Mouse (Mus musculus): ENCODE measurements around the gene Rnf166.

Rnf166 gene

DNA sequence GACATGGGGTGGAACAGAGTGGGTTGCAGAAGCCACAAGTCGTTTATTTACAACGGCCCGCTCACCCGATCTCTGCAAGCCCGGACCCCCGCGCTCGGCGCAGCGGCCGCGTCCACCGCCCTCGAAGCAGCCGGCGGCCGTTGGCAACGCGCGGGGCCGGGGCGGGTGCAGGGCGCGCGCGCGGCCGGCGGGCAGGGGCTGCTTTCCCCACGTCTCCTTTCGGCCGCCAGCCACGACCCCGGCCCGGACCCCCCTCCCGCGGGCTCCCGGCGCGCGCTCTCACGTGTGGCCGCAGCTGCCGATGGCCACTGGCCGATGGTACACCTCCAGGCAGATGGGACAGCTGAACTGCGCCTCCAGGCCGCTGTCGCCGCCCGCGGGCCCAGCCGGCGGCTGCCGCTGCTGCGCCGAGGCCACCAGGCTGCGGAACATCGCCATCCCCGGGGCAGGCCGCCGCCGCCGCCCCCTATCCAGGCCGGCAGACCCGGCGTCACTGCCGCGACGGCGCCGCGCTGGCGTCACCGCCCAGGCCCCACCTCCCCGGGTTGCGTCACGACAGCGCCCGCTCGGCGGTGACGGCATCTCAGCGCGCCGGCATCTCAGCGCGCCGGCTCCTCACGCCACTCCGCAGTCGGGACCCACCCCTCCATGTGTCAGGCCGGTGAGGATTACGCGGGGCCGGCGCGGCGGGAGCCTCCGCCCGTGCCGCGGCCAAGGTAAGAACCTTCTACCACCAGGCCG lies at the start of gene Rnf166, which contains the start of gene Ctu2:
TSS of gene Rnf166 (minus strand) at position 485 of the 741 bp plus-strand sequence.
TSS of gene Ctu2 (plus strand) at position 564 of the 741 bp plus-strand sequence.
- DNase-seq (ENCODE audit: extremely low read depth, low read depth): no peak

DNA sequence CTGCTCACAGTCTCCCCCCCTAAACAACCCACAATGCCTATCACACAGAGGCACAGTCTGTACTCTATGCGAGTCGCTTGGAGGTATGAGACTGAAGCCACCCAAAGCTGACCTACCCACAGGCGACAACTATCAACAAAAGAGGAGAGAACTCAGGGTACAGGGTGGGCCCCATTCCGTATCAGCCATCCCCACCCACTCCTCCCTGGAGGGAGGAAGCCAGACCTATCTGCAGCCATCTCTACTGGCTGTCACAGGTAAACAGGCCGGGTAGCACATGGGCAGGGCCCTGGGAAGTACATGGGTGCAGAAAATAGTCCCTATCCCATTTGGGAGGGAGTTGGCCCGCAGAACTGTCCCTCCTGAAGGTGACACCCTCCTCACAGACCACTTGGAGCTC lies 49.1 kb upstream of the Rnf166 start:
- no peak for DNase-seq (ENCODE audit: extremely low read depth, low read depth)

DNA sequence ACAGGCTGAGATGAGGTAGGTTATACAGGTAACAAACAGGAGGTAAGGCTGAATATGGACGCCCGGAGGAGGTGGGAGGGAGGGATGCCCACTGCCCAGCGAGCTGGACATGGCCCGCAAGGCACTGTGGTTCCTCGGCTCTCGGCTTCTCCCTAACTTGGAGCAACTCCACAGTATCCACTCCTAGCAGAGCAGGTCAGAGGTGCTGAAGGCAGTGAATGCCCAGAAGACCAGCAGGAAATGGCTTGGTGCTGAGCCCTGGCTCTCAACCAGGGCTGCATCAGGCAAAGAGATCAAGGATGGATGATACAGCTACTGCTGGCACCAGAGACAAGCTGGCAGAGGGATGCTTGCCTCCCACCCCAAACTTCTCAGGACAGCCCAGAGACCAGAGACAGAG lies 48.6 kb upstream of the Rnf166 start:
- no peak for DNase-seq (ENCODE audit: extremely low read depth, low read depth)

DNA sequence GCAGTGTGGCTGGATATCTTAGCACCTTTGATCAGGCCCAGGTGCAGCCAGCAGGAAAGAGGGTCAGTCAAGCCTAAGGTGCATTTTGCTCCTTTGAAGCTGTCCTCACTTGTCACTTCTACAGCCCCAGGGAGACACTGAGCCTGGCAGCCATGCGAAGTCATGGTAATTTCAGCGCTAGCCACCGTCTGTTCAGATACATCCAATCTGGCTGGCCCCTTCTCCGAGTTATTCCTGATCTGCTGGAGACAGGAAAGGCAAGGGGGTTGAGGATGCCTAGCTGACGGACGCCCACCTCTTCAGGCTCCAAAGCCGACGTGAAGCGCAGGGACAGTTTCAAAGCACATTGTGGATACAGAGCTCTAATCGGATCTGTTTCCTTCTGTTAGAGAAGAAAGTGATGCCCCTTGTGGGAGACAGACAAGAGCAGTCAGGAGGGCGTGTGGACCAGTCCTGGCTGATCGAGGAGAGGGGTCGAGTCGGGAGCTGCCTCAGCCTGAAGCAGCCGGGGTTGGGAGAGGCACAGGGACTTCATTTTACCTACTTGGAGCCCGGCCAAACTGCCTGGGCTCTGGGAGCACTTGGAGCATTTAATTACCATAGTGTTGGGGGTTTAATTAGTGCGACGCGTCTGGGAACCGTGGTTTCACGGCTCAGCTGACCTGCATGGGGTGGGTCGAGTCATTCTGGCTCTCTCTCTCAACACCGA lies 47.9 kb upstream of the Rnf166 start:
- DNase-seq (ENCODE audit: extremely low read depth, low read depth): no peak

DNA sequence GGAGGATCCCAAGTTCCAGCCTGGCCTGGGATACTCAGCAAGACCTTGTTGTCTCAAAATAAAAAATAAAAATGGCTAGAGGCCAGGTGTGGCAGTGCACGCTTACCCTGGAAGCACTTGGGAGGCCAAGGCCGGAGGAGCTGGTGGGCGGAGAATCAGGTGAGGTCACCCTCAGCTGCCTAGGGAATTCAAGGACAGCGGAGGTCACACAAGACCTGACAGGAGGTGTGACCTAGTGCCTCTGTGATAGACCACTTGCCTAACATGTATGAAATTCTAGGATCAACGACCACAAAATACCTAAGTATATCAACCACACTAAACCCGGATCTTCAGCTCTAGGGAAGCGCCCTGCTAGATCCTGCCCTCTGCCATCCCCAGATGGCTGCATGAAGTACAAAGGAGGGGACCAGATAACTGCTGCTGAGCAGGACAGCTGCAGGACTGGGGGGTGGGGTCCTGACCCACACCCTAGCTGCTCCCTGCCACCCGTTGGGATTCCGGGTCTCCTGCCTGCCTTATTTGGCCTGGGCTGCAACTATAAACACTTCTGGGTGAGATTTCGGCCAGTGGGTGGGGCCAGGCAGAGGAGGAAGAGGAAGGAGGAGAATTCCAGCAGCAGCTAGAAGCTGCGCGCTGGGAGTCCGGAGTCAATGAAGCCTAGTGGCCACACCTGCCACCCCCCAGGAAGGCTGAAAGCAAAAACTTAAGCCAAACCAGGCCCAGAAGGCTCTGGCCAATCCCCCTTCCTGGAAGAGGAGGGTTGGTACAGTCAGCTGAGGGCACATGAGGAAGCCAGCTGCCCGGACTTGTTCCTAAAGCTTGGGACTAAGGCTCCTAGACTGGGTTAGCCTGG lies 47.2 kb upstream of the Rnf166 start:
- no peak for DNase-seq (ENCODE audit: extremely low read depth, low read depth)

DNA sequence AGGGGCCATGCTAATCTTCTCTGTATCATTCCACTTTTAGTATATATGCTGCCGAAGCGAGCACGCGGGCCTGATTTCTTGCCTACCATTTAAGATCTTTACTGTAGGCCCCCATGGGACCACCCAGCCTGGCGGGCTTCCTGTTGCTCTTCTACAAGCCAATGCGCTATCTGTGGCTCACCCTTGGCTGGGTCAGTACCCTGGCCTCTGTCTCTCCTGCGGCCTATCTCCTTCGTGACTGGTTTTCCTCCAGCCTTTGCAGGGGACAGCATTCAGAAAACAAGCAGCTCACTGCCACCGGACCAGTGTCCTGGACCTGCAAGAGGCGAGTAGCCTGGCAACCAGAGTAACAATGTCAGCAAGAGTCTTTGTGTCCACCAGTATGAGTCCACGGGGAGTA lies 44.7 kb upstream of the Rnf166 start:
- DNase-seq (ENCODE audit: extremely low read depth, low read depth): no peak

DNA sequence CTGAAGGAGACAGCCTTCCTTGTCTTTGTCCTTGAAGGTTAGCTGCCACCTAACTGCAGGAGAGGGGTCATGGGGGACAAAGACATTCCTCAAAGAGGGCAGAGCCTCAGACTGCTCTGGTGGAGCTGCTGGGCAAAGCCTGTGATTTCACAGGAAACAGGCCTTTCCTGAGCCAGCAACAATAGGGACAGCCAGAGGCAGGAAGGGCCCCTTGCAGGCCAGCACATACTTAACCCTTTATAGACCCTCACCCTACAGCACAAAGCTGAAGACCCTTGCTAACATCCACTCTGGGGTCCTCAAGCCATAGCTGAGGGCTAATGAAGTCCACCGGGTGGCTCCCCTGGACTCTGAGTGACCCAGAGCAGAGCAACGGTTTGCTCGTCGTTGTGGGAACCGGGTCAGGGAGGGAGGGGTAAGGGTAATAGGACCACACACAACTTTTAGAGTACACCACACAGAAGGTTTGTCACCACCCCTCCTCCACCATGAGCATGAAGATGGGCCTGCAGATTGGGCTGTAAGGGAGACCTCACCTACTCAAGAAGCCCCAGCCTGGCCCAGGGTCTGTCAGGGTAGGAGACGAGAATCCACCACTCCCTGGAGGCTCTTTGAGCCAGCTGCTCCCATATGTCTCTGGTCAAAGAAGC lies 41.8 kb upstream of the Rnf166 start:
- no peak for DNase-seq (ENCODE audit: extremely low read depth, low read depth)

DNA sequence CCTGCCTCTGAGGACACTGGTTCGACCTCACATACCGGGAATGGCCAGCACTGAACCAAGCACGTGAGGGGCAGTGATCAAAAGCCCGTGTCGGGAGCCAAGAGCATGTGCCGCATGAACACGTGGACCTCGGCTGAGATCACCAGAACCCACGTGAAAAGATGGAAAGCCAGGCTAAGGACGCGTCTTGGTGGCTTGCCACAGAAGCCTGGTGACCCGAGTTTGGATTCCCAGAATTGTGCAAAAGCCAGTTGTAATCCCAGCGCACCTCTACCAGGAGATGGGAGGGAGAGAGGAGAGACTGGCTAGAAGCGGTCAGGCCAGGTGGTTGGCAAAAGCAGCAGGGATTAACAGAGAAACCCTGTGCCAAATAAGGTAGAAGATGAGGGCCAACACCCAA lies 39.8 kb upstream of the Rnf166 start:
- DNase-seq (ENCODE audit: extremely low read depth, low read depth): no peak

DNA sequence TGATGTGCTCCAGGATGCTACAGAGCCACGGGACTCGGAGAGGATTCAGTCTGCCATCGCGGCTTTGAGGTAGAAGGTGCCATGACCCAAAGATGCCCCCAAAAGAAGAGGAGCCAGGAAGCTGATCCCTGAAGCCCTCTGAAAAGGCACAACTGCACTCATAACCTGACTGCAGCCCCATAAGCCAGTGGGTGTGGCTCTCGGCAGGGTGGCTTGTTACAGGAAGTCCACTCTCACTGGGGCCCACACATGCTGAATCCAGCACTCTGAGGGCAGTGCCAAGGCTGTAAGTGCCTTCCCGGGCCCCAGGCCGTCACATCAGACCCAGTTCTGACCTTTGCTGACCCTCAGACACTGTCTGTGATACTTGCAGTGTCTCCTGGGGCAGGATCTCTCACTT lies 36.5 kb upstream of the Rnf166 start:
- no peak for DNase-seq (ENCODE audit: extremely low read depth, low read depth)

DNA sequence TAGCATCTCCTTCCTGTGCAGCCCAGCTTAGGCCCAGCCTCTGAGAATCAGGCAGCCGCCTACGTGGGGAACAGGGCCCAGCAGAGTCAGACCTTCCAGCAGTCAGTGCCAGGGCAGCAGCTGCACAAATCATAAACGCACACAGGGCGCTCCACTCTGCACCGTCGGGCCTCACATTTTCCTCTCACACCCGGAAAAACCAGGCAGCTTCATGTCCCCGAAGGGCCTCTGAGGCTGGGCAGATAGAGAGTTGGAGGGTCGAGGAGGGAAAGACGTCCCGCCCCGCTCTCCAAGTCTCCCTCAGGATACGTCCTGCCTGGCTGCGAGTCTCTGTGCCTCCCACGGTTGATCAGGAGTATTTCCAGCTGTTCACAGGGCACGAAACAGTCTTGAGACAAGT lies 35.7 kb upstream of the Rnf166 start:
- no peak for DNase-seq (ENCODE audit: extremely low read depth, low read depth)

DNA sequence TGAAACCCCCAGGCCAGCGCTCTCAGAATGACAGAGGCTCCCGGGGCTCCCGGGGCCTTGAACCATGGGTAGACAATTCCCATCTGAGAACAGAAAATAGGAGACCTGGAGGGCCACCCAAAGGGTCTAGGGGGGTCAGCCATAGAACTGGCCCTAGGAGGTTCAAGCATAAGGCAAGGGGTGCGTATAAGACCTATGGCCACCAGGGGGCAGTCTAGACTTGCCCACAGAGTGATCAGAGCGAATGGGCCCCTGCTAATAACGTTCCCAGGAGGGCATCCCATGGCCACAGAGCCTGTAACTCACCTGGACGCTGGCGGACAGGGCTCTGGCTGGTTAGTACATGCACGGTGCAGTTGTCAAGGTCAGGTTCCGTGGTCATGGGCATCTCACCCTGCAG lies 25.0 kb upstream of the Rnf166 start:
- no peak for DNase-seq (ENCODE audit: extremely low read depth, low read depth)

DNA sequence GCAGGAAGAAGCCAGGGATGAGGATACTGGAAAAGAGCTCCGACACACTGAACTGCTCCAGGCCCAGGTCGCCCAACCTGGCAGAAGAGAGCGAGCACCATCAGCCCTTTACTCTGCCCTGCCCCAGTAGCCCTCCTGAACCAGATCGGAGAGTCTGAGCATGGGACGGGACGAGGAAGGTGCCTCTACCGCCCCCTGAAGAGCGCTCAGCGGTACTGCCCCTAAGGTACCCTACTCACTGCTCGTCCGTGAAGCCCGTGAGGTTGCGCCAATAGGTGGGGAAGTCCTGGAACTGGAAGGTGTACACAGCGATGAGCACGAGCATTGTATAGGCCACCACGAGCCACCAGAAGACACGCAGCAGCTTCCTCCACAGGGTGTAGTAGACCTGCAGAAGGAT lies 22.0 kb upstream of the Rnf166 start:
- DNase-seq (ENCODE audit: extremely low read depth, low read depth): no peak

DNA sequence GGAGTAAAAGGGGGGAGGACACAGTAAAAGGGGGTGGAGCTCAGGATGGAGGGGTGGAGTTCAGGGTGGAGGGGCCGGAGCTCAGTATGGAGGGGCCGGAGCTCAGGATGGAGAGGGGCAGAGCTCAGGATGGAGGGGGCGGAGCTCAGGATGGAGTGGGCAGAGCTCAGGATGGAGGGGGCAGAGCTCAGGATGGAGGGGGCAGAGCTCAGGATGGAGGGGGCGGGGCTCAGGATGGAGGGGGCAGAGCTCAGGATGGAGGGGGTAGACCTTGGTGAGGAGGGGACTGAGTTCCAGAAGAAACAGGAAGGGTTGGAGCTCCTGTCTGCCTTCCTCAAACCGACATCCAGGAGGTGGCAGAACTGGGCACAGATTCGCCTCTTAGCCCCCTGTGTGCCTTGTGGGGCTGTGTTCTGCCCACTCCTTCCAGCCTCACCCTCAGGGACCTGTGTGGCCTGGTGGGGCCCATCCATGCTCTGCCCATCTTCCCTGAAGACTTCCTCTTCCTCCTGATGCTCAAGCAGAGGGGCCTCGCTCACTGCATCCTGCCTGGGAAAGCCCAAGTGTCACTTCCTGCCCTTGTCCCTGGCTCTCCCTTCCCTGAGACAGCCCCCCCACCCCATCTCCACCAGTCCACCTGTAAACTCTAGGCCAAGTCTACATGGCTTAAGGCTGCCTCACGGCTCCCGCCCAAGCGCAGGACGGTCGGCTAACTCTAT lies 21.3 kb upstream of the Rnf166 start:
- no peak for DNase-seq (ENCODE audit: extremely low read depth, low read depth)

DNA sequence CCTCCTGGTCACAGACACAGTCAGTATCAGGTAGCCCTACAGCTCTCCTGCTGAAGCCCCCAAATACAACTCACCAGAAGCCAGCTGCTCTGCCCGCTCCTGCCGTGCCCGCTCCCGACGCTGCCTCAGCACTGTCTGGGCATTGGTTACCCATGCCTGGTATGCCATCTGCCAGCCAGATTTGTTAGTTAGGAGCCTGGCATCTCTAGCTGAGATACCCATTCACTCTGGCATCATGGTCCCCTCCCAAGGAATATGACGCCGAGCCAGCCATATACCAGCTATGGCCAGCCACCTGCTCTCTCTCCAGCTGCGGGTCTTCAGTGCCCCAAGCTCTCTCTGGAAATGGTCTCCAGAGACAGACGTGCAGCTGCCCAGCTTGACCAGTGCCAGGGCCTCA lies 12.5 kb upstream of the Rnf166 start:
- DNase-seq (ENCODE audit: extremely low read depth, low read depth): no peak

DNA sequence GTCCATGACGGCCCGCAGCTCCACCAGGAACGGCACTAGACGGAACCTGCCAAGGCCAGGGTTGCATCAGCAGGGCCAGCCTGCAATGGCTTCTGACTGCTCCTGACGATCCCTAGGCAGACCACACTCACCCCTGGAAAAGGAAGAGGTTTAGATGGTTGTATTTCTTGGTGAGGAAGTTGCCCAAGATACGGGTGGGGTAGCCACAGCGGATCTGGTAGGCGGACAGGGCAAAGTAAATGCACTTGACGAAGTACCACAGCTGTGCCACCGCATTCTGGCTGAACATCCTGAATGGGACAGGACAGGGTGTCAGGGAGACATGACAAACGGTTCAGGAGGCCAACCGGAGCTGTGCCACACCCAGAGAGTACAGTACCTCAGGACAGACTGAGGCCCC lies 9.0 kb upstream of the Rnf166 start:
- DNase-seq (ENCODE audit: extremely low read depth, low read depth): no peak

DNA sequence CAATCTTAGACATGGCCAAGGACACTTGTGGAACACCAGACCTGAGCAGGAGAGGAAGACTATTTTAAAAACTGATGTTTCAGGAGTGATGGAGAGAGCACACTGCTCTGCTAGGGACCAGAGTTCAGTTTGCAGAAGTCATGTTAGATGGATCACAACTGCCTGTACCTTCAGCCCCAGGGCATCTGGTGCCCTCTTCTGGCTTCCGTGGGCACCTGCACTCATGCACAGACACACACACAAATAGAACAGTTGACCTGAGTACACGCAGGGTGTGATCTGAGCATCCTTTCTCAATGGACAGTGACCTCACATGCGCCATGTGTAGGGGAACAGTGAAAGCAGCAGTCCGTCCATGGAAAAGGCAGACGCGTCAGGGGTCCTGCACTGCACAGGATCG lies 8.0 kb upstream of the Rnf166 start:
- no peak for DNase-seq (ENCODE audit: extremely low read depth, low read depth)

DNA sequence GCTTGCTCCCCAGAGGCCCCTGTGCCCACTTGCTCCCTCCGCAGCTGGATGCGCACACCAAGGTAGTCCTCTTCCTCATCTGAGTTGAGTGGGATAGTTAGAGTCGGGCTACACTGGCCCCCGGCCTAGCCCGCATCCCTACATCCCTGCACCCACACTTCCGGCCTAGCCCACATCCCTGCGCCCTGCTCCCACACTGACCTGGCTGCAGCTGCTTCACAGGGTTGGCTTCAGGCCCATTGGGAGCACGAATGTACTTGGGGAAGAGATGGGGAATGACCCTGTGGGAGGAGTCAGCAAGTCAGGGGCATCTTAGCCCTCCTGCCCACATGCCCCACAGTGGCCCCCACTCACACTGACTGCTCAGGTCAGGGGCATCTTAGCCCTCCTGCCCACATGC lies 6.6 kb upstream of the Rnf166 start:
- no peak for DNase-seq (ENCODE audit: extremely low read depth, low read depth)

DNA sequence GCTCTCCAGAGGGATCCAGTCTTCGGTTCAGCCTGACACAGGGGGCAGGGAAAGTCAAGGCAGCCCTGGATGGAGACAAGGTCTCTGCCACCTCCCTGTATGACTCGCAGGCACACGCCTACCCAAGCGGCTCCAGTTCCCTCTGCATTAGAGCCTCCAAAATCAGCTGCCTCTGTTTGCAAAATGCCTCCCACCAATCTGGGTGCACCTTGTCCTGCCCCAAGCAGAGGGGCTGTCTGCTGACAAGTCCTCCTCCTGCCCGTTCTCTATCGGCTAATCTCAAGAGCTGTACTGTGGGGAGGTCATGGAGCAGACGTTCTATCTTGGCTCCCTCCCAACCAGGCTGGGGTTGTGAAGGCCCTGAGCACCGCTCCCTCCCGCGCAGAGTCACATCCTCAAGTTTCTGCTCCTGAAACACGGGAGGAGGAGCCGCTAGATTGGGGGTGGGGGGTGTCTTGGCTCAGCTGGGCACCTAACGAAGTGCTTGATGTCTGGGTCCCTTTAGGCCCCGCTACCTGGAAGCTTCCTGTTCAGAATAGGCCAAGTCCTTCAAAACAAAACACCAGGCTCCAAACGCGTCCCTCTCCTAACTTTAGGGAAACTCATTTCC lies 808 bp downstream of the Rnf166 start:
- peak; percentile 59 for DNase-seq (ENCODE audit: extremely low read depth, low read depth)

DNA sequence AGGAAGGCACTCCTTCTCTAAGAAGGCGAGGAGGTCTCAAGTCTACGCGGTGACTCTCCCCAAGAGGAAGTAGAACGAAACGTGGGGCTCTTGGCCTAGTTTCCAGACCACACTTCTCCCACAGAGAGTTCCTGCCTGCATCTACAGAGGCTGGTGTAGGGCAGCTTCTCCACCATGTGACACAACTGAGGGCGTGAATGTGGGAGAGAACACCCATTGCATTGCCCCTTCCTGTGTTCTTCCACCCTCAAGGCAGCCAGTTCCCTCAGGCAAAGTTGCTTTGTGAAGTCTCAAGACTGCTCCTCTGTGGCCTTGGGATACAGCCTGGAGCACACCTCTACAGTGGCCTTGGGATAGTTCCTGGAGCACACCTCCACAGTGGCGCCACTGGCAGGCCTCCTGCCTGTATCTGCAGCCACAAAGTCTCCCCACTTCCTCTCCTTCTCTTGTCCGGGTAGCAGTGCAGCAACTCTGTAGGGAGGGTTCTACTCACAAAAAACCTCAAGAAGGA lies 1.9 kb downstream of the Rnf166 start:
- DNase-seq (ENCODE audit: extremely low read depth, low read depth): peak; percentile 76

DNA sequence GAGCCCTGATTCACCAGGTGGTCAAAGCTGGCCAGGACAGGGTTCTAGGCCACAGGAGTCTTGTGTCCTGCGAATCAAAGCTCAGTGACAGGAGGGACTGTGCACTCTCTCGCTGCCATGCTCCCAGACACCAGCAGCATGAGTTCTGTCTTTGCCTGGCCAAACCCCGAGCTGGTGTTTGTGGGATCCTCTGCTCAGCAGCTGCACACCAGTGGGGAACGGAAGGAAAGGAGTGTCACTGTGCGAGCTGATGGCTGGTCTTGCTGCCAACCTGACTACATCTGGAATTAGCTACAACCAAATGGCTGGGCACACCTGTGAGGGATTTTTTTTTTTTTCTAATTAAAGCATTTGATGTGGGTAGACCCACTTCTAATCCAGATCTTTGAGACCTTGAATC lies 5.2 kb downstream of the Rnf166 start:
- no peak for DNase-seq (ENCODE audit: extremely low read depth, low read depth)

Measured in MEL-GATA-1-ER (cell line).